Mouse (Mus musculus) heart, embryonic 12.5 days (tissue): ENCODE measurements around the gene Ppp1r16b. TPM values are rescaled to one million over a fixed set of nuclear protein-coding genes. Genes with fewer than 3 reads are reported as not detected.

Experiments used
- ATAC-seq: fragments of 200-750 bp; cut with Nextera tagmentation; 2 replicates; pipeline ENCODE4 v1.8.0; 2017; ENCODE audit warnings: moderate TSS enrichment, moderate library complexity; ENCODE audit not compliant: insufficient number of reproducible peaks, low FRiP score
- H3K27ac ChIP-seq: fragments of 300-500 bp; sonication (generic); 2 replicates; pipeline ENCODE4 v1.5.1; 2016; ENCODE audit warnings: mild to moderate bottlenecking, moderate library complexity; ENCODE audit not compliant: poor library complexity, severe bottlenecking
- H3K27me3 ChIP-seq: fragments of 300-500 bp; sonication (generic); replicated peaks from 2 replicates; pipeline ENCODE4 v1.6.1; 2016; ENCODE audit warnings: mild to moderate bottlenecking, moderate library complexity
- H3K36me3 ChIP-seq: fragments of 300-500 bp; sonication (generic); 2 replicates; pipeline ENCODE4 v1.6.1; 2016; ENCODE audit warnings: mild to moderate bottlenecking, moderate library complexity
- H3K4me1 ChIP-seq: fragments of 300-500 bp; sonication (generic); replicated peaks from 2 replicates; pipeline ENCODE4 v1.6.1; 2016; ENCODE audit warnings: mild to moderate bottlenecking
- H3K4me2 ChIP-seq: fragments of 300-500 bp; sonication (generic); 2 replicates; pipeline ENCODE4 v1.6.1; 2016; ENCODE audit warnings: mild to moderate bottlenecking, moderate library complexity
- H3K4me3 ChIP-seq: fragments of 300-500 bp; sonication (generic); 2 replicates; pipeline ENCODE4 v1.5.1; 2016; ENCODE audit warnings: mild to moderate bottlenecking
- H3K9ac ChIP-seq: fragments of 300-500 bp; sonication (generic); 2 replicates; pipeline ENCODE4 v1.6.1; 2016; ENCODE audit warnings: mild to moderate bottlenecking, moderate library complexity
- H3K9me3 ChIP-seq: fragments of 300-500 bp; sonication (generic); replicated peaks from 2 replicates; pipeline ENCODE4 v1.6.1; 2016; ENCODE audit warnings: mild to moderate bottlenecking, moderate library complexity
- WGBS: fragments of 180-500 bp; shearing (Covaris S2); methylation state at CpG from one replicate; pipeline ENCODE4 v1.1.7; 2016; 5-methylcytosine and 5-hydroxymethylcytosine counted together
- microRNA counts: library from miRNA; unstranded; fragments of <30 nt; microRNA quantifications from one replicate; lab custom pipeline; 2017
- microRNA-seq: library from miRNA; unstranded; fragments of <30 nt; microRNA quantifications from one replicate; pipeline ENCODE4, GENCODE M21; 2017
- polyA plus RNA-seq: library from polyadenylated mRNA; unstranded; fragments of >200 nt; fragmentation: Nextera tagmentation; extraction: Ambion mirVana; gene quantifications from 2 replicates; pipeline ENCODE4 v1.2.1, GENCODE M21; 2016

Ppp1r16b gene
- polyA plus RNA-seq, 1 experiment from 2014 or later, result 4.0 TPM

DNA sequence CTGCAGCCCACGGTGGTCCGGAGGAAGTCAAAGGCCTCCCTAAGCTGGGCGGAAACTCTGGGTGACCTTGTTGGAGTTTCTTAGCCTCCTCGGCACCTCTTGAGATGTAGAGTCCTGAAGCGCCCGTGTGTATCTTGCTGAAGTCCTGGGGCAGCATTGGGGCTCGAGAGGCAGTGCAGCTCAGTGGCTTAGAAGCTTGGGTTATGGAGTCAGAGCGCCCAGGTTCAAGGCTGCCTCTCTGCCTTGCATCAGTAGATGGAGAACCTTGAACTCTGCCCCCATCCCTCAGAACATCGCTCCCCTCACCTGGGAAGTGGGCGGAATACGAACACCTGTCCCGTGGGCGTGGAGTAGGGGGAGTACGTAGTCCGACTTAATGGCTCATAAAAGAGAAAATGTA is 129.8 kb downstream of the Ppp1r16b start:
- H3K36me3 ChIP-seq, result peaks cover 8% of the 10 kb centered on the region
- H3K4me1 ChIP-seq, result peaks cover 12% of the 10 kb centered on the region
- ATAC-seq, result no peak; the same call in 1 of the 2 replicates
- H3K4me3 ChIP-seq, result peak overlapping the region; percentile 80
- H3K9ac ChIP-seq, result peak overlapping the region; percentile 84
- H3K27ac ChIP-seq, result peak overlapping the region; percentile 63
- H3K27me3 ChIP-seq, result no peaks in the 10 kb centered on the region
- peak overlapping the region; percentile 86 for H3K4me2 ChIP-seq
- H3K9me3 ChIP-seq, result peaks cover 6% of the 10 kb centered on the region; the same call in 1 of the 2 replicates
- WGBS, result 11% methylated on average over 15 of the region's 15 CpGs

DNA sequence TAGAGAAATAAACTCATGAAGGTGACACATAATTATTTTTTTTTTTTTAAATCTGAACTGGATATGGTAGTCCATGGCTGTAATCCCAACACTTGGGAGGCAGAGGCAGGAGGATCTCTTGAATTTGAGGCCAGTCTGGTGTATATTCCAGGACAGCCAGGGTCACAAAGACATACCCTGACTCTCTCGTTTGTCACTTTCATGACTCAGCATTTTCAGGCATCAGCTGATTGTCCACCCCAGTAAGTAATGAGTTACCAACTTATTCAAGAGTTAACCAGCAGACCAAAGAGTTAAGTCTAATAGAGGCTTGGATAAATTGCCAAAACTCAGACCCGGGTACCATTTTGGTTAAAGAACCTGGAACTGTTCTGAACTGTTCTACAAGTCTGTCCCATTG is 130.7 kb downstream of the Ppp1r16b start:
- Histone ChIP-seq H3K4me3 (no peak overlapping the region), H3K9ac (no peak overlapping the region), H3K4me1 (peaks cover 12% of the 10 kb centered on the region), H3K27me3 (no peaks in the 10 kb centered on the region), H3K9me3 (peaks cover 7% of the 10 kb centered on the region; the same call in 1 of the 2 replicates), H3K4me2 (no peak overlapping the region), H3K27ac (no peak overlapping the region), H3K36me3 (peaks cover 16% of the 10 kb centered on the region)
- ATAC-seq, result no peak
- 80% methylated on average over 2 of the region's 2 CpGs for WGBS

DNA sequence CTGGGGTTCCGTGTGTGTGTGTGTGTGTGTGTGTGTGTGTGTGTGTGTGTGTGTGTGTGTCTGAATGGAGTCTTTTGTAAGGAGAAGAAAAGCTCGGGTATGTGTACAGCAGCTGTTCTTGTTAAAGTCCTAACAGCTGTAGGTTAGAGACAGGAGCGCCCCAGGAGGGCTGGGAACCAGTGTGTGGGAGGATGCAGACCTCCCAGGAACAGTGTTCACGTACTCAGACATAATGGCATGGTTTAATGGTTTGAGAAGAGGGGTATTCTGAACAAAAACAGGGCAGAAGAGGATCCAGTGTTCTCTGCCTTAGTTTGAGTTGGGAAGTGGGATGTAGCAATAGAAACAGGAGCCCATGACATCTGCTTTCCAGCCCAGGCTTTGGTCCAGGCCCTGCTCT is 134.1 kb downstream of the Ppp1r16b start:
- H3K4me3 ChIP-seq, result no peak overlapping the region
- H3K9me3 ChIP-seq, result peaks cover 7% of the 10 kb centered on the region; the same call in 1 of the 2 replicates
- H3K27ac ChIP-seq, result no peak overlapping the region
- H3K36me3 ChIP-seq, result peaks cover 45% of the 10 kb centered on the region
- no peak overlapping the region for H3K9ac ChIP-seq
- no peak for ATAC-seq
- peaks cover 5% of the 10 kb centered on the region for H3K4me1 ChIP-seq
- H3K27me3 ChIP-seq, result no peaks in the 10 kb centered on the region
- no peak overlapping the region for H3K4me2 ChIP-seq
- 70% methylated on average over 4 of the region's 4 CpGs for WGBS

DNA sequence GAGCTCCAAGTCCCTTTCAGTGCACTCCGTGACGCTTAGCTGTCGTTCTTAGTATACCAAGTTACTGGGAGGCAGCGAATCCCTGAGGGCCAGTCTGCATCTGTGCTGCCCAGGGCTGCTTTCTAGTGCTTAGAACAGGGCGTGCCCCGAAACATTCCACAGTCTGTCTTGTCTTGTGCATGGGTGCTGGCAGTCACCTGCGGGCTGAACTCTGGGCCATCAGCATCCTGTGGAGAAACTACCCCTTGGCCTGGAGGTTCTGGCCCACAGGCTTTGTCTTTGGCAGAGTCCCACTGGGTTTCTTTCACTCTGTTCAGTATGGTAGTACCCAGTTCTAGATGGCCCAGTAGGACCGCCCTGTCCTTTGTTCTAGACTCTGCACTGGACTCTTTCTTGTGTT is 135.6 kb downstream of the Ppp1r16b start:
- Histone ChIP-seq H3K27me3 (no peaks in the 10 kb centered on the region), H3K4me1 (no peaks in the 10 kb centered on the region), H3K27ac (no peak overlapping the region), H3K36me3 (peaks cover 52% of the 10 kb centered on the region), H3K9ac (no peak overlapping the region), H3K4me3 (no peak overlapping the region), H3K4me2 (no peak overlapping the region), H3K9me3 (peaks cover 7% of the 10 kb centered on the region; the same call in 1 of the 2 replicates)
- WGBS, result 94% methylated on average over 8 of the region's 8 CpGs
- no peak for ATAC-seq

DNA sequence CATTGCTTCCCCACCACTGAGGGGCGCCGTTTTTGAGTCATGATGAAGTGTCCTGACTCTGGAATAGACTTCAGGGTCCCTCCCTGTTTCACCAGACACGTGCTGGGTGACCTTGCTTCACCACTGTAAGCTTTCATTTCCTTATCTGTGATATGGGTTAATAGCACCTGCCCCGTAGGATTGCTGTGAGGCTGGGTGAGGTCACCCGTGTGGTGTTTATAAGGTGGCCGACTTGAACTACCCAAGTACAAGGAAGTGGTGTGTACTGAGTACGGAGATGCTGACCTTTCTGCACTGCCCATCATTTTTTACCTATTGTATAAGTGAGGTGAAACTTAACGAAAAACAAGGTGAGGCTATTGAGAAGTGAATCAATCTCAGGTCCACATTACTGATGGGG is 138.4 kb downstream of the Ppp1r16b start:
- H3K27me3 ChIP-seq, result no peaks in the 10 kb centered on the region
- ATAC-seq, result no peak
- H3K27ac ChIP-seq, result no peak overlapping the region
- WGBS, result 86% methylated on average over 8 of the region's 8 CpGs
- H3K9ac ChIP-seq, result no peak overlapping the region
- H3K4me2 ChIP-seq, result no peak overlapping the region
- H3K9me3 ChIP-seq, result peaks cover 7% of the 10 kb centered on the region; the same call in 1 of the 2 replicates
- H3K36me3 ChIP-seq, result peaks cover 65% of the 10 kb centered on the region
- H3K4me1 ChIP-seq, result no peaks in the 10 kb centered on the region
- no peak overlapping the region for H3K4me3 ChIP-seq

DNA sequence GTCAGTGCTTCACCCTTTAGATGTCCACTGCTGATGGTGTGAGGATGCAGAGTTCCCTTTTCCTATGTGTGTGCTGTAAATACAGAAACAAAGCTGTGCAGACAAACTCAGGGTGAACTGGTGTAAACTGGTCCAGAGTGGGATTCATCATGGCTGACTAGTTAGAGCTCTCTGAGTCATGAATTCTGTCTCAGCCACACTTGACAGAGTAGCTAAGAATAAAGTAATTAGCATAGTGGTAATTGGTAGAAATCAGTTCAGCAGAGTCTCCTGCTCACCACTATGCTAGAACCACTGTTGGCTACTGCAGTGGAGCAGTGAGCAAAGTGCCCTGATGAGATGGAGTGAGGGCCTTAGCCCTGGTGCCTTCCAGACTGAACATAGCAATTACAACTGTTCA is 150.5 kb downstream of the Ppp1r16b start:
- Histone ChIP-seq H3K36me3 (peaks cover 60% of the 10 kb centered on the region), H3K4me2 (no peak overlapping the region), H3K9ac (no peak overlapping the region), H3K27me3 (no peaks in the 10 kb centered on the region), H3K4me1 (no peaks in the 10 kb centered on the region), H3K4me3 (no peak overlapping the region), H3K9me3 (no peaks in the 10 kb centered on the region), H3K27ac (no peak overlapping the region)
- no peak for ATAC-seq

MicroRNA genes within 50 kb of the gene (microRNA counts, 519-probe panel; counts per million panel counts)
- microRNA mmu-miR-3474 (lab: Ali Mortazavi, UCI), result not detected

Small RNA genes lying within 50 kb of the gene (microRNA-seq; reads per million reads assigned to microRNA genes)
- not detected for gene Gm26141
- gene Mir3474, result 4.0 reads per million, percentile 13 among the genes with 10 or more reads in this experiment

Other genes starting within 250 kb of the Ppp1r16b start
- not detected in 2 replicates for gene Adig, start 162.8 kb upstream of the Ppp1r16b start, polyA plus RNA-seq
- 0.19 TPM in 1 of 2 replicates, not detected in the other for gene Arhgap40, start 152.6 kb upstream of the Ppp1r16b start, polyA plus RNA-seq
- 0.08 TPM in 1 of 2 replicates, not detected in the other for gene Slc32a1, start 54.6 kb upstream of the Ppp1r16b start, polyA plus RNA-seq
- gene Actr5, start 40.5 kb upstream of the Ppp1r16b start, polyA plus RNA-seq, result 10.1 and 11.1 TPM in 2 replicates
- 59.7 and 65.2 TPM in 2 replicates for gene Fam83d, start 102.7 kb downstream of the Ppp1r16b start, polyA plus RNA-seq
- 14.1 and 14.9 TPM in 2 replicates for gene Dhx35, start 129.4 kb downstream of the Ppp1r16b start, polyA plus RNA-seq